Mouse (Mus musculus) embryonic fibroblast, embryonic 13.5 days (primary cell): ENCODE measurements at regions not wholly inside any gene's neighbourhood (a gene's known extent, or its start where the extent isn't known, plus 50 kb on each side); places are given as distances from the start of the nearest gene placed in this dataset.

ENCODE experiments used
- CTCF ChIP-seq: IDR thresholded peaks from 2 replicates; pipeline ENCODE4 v1.5.1; 2011; ENCODE audit warnings: mild to moderate bottlenecking, control low read depth, low read length, moderate library complexity, borderline replicate concordance; ENCODE audit not compliant: insufficient read depth
- POLR2A ChIP-seq: IDR thresholded peaks from 2 replicates; pipeline ENCODE4 v1.6.1; 2011; ENCODE audit warnings: low read depth, mild to moderate bottlenecking, control low read depth, low read length, moderate library complexity

DNA sequence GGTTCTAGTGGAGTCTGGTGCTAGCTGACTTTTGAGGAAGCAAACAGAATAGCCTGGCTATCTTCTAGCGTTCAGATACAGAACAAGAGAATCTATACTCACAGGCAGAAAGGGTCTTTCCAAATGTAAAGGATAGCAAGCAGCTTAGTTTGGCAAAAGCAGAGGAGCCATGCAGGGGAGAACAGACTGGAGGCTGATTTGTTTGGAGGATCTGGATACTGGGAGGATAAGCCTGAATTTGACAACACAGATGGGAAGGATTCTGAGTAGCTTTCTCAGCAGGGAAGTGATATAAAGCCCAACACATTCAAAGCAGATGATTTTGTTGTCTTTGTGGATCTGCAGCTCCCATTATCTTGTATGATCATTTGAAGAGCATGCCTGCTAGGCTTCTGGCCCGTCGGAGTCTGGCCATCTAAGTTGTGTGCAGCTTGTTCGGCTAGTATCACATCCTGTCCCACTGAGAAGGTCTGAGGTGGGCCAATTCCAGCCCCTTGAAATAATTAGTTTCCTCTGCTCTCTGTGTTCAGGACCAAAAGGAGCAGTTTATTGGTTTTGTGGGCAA lies 145.6 kb downstream of the H2al1n start:
- no peak for TF ChIP-seq CTCF
- no peak for TF ChIP-seq POLR2A
